Mouse (Mus musculus) urinary bladder, postnatal 4 days (tissue): ENCODE data around the gene Mif4gd.
"Not testable (repeated sequence)": the region's sequence is repeated elsewhere in the genome, so short reads cannot be mapped to it uniquely, and the experiment has no call there.

Source experiments
- DNase-seq, 2 experiments: peaks; one replicate each; pipeline ENCODE4 v3.0.0; 2021 to 2022; ENCODE audit warnings: low spot score in 2 of 2

The Mif4gd gene

DNA sequence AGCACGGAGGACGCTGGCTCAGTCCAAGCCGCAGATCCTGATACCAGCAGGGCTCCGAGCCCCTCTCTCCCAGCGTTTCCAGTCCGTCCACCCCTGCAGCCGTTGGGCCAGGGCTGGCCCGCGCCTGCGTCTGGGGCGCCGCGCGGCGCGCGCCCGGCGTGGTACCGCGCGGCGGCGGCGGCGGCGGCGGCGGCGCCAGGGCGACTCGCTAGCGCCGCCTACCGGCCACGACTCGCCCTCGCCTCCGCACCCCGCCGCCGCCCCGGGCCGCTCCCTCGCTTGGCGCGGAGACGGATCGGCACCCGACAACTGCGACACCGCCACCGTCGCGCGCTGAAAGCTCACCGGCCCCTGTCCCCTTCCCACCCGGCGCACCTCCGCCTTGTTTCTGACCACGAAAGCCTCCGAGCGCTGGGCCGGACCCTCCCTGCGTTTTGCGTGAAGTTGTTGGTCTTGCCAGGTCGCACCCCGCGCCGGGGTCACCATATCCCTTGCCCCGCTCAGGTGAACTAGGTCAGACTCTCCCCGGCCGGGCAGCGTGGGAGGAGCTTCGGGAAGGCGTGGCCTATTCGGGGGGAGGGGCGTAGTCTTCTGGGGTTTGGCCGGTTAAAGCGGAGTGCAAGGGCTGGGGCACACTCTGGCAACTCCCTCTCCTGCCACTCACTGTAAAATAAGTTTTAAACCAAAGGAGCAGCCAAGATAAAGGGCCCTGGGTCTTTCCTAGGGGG is at the start of gene Mif4gd:
Gene Mif4gd, minus strand, starts transcription at position 560 of the 728 bp plus-strand sequence.
- peak; percentile 88 to 96 for DNase-seq

- DNase-seq = no peak
These were observed 47.6 kb upstream of the Mif4gd start for GRCm38 (mm10) chr11:115660376-115660775.

DNA sequence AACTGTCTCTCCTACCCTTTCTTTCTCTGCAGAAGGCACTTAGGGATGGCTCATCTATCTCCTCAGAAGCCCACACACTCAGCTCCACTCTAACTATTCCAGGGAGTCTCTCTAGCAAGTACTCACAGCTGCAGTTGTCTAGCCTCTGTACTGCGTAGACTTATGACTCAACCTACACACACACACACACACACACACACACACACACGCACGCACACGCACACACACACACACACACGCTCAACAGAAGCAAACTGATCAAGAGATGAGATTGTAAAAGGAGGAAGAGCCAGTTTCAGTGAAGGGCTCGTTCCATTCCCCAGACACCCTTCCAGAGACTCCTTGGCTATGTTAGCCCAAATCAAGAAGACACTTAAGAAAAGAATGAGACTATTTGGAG is 45.8 kb upstream of the Mif4gd start:
- DNase-seq = no peak

- no peak for DNase-seq
These were observed 41.4 kb upstream of the Mif4gd start for GRCm38 (mm10) chr11:115654128-115654527.

- DNase-seq = no peak
These were observed 40.4 kb upstream of the Mif4gd start for GRCm38 (mm10) chr11:115653194-115653593.

DNA sequence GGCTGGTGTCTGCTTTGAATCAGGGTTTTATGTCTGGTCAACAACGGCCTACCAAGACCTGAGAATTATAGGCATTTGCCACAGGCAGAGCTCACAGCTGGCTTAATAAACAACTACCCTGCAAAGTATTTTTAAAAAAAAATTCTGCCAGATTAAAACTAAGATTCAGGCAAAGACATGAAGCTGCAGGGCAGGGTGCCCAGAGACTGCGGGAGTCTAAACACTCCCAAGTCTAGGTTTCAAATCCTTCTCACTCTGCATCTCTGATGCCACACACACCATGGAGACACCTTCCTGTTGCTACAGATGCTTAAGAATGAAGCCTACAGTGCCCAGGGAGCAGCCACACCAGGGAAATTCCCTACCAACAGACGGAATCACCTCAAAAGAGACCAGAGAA is 38.9 kb upstream of the Mif4gd start:
- DNase-seq = no peak

GRCm38 (mm10) chr11:115649706-115650105 is 36.9 kb upstream of the Mif4gd start:
- no peak for DNase-seq

- no peak for DNase-seq
These were observed 34.7 kb upstream of the Mif4gd start for GRCm38 (mm10) chr11:115647459-115647858.

DNA sequence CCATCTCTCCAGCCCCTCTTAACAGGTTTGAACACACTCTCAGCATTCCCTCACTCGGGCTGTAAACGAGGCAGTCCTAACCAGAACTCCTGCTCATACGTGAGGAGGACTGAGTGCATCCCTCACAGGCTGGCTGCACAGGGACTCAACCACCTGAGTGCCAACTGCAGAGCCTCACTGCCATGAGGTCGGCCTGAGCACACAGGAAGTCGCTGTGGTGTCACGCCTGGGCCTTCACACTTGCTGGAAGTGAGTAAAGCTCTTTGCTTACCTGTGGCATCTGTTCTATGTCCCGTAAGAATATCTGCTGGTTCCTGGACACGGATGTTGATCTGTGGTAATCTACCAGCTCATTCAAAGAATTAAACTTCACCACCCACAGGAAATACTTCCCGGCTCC is 33.7 kb upstream of the Mif4gd start:
- DNase-seq = no peak

- not testable (repeated sequence) for DNase-seq
These were observed 32.7 kb upstream of the Mif4gd start for GRCm38 (mm10) chr11:115645498-115645897.

DNA sequence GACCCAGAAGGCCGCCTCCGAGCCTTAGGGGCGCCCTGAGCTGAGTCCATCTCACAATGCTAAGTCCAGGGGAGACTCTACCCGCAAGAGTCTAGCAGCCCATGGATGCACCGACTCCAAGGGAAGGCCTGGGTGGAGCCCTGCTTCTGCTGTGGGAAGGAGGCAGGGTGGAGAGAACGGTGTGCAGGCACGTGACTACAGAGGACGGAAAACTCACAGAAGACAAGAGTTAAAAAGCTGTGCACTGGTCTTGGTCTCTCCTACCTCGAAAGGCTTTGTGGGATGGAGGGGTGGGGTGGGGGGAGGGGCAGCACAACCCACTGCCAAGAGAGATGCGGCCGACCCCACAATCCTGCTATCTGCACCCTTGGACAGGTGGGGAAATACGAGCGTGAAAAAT is 31.5 kb upstream of the Mif4gd start:
- DNase-seq = no peak

- DNase-seq = no peak
These were observed 30.5 kb upstream of the Mif4gd start for GRCm38 (mm10) chr11:115643265-115643664.

DNA sequence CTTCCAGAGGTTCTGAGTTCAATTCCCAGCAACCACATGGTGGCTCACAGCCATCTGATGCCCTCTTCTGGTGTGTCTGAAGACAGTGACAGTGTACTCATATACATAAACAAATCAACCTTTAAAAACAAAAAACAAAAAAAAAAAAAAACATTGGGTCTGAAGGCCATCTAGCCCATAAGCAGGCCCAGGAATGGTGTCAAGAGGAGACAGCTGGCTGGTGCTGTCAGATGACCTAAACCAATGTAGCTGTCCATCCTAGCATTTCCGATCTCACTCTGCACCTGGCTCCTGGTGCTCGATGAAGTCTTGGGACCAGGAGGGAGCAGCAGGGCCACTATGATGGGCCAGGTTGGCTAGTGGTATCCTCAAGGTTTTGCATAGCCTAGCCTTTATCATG is 29.9 kb upstream of the Mif4gd start:
- DNase-seq = no peak

DNA sequence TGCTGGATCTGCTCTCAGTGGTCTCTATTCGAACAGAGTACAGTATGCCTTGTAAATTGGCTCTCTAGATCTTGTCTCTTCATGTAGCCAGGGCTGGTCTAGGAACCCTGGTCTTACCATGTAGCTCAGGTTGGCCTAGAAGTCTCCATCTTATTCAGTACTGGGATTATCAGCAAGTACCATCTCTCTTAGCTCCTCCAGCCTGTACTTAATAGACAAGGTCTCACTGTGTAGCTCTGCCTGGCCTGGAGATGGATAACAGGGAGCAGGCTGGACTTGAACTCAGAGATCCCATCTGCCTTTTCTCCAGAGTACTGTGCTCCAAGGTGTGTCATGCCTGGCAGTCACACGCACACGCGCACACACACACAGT is 28.9 kb upstream of the Mif4gd start:
- no peak for DNase-seq

DNA sequence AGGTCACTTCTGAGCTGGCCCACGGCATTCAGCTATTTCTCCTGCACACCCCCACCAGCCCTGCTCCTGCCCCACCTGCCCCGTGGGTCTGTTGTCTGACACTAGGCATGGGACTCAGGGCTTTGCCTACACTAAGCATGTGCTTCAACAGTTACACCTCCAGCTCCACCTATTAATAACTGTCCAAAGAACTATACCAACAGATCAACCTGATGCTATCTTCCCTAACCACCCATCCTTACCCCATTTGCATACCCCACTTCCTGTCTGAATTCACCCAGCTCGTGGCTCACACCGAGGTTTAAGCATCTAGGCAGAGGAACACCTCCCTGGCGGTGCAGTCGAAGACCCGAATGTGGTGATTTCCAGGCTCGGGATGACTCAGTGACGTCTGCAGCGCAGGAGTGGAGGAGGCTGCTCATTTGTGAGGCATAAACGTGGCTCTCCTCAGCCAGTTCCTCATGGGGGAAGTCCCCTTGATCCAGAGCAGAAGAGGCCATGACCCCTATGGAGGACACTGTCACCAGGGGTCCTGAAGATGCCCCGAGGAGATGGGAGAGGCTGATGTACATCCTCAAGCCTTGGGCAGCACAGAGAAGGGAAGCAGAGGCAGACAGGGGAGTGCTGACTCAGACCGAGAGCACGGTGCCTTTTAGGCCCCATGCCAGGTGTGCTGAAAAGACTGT is 28.4 kb upstream of the Mif4gd start:
- no peak for DNase-seq

- no peak for DNase-seq
These were observed 27.6 kb upstream of the Mif4gd start for GRCm38 (mm10) chr11:115640311-115640828.

- DNase-seq = no peak
These were observed 26.8 kb upstream of the Mif4gd start for GRCm38 (mm10) chr11:115639540-115639939.

- no peak for DNase-seq
These were observed 26.0 kb upstream of the Mif4gd start for GRCm38 (mm10) chr11:115638498-115639409.

GRCm38 (mm10) chr11:115636960-115637359 is 24.2 kb upstream of the Mif4gd start:
- DNase-seq = no peak

GRCm38 (mm10) chr11:115635484-115635883 is 22.7 kb upstream of the Mif4gd start:
- no peak for DNase-seq

- DNase-seq = no peak
These were observed 22.3 kb upstream of the Mif4gd start for GRCm38 (mm10) chr11:115635041-115635440.

- no peak for DNase-seq
These were observed 21.3 kb upstream of the Mif4gd start for GRCm38 (mm10) chr11:115634109-115634508.
